Mouse (Mus musculus): ENCODE data around the gene Appl2. TPM values are rescaled to one million over a fixed set of nuclear protein-coding genes. Genes with fewer than 3 reads are reported as not detected.
"Not testable (repeated sequence)": the region's sequence is repeated elsewhere in the genome, so short reads cannot be mapped to it uniquely, and the experiment has no call there.

Appl2 gene
- polyA plus RNA-seq, 1 experiment from 2014 or later = 48.2 TPM

- H3K4me2 ChIP-seq (replicated peaks; ENCODE audit: low read depth, low read length); H3K36me3 ChIP-seq (ENCODE audit: insufficient read depth, low read length); H3K4me3 ChIP-seq (ENCODE audit: low read length); ATAC-seq (ENCODE audit: low FRiP score, low TSS enrichment); H3K9me3 ChIP-seq (ENCODE audit: low read length); H3K27ac ChIP-seq (ENCODE audit: low read length); H3K9ac ChIP-seq (replicated peaks; ENCODE audit: low read length); H3K27me3 ChIP-seq (ENCODE audit: insufficient read depth, low read length): not testable (repeated sequence)
- H3K4me1 ChIP-seq (ENCODE audit: insufficient read depth, low read length) = peaks cover 12% of the 10 kb centered on the region
- WGBS = 91% methylated on average over 19 of the region's 19 CpGs
Observed at GRCm38 (mm10) chr10:83652205-83652866, 3.8 kb upstream of the Appl2 start.

GRCm38 (mm10) chr10:83649037-83649436 lies 499 bp upstream of the Appl2 start:
- H3K27me3 ChIP-seq (ENCODE audit: insufficient read depth, low read length) = no peaks in the 10 kb centered on the region
- H3K9me3 ChIP-seq (ENCODE audit: low read length) = no peaks in the 10 kb centered on the region
- 29% methylated on average over 6 of the region's 6 CpGs for whole genome bisulfite sequencing
- peaks cover 23% of the 10 kb centered on the region for H3K4me1 ChIP-seq (ENCODE audit: insufficient read depth, low read length)
- peak overlapping the region; percentile 77 for H3K9ac ChIP-seq (replicated peaks; ENCODE audit: low read length)
- no peaks in the 10 kb centered on the region for H3K36me3 ChIP-seq (ENCODE audit: insufficient read depth, low read length)
- H3K27ac ChIP-seq (ENCODE audit: low read length) = peak overlapping the region; percentile 69; the same call in 1 of the 2 replicates
- peak overlapping the region; percentile 87 for H3K4me3 ChIP-seq (ENCODE audit: low read length)
- peak overlapping the region; percentile 87 for H3K4me2 ChIP-seq (replicated peaks; ENCODE audit: low read depth, low read length)
- peak; percentile 32 for ATAC-seq (ENCODE audit: low FRiP score, low TSS enrichment)

GRCm38 (mm10) chr10:83646351-83646885 lies 2.1 kb downstream of the Appl2 start:
- Histone ChIP-seq H3K4me2 (replicated peaks; ENCODE audit: low read depth, low read length) (no peak overlapping the region), H3K27me3 (ENCODE audit: insufficient read depth, low read length) (no peaks in the 10 kb centered on the region), H3K36me3 (ENCODE audit: insufficient read depth, low read length) (no peaks in the 10 kb centered on the region), H3K4me1 (ENCODE audit: insufficient read depth, low read length) (peaks cover 23% of the 10 kb centered on the region), H3K9ac (replicated peaks; ENCODE audit: low read length) (no peak overlapping the region), H3K9me3 (ENCODE audit: low read length) (no peaks in the 10 kb centered on the region), H3K27ac (ENCODE audit: low read length) (no peak overlapping the region), H3K4me3 (ENCODE audit: low read length) (no peak overlapping the region)
- 62% methylated on average over 7 of the region's 7 CpGs for WGBS
- no peak for ATAC-seq (ENCODE audit: low FRiP score, low TSS enrichment)

GRCm38 (mm10) chr10:83645716-83645990 lies 2.9 kb downstream of the Appl2 start:
- Histone ChIP-seq H3K9me3 (ENCODE audit: low read length) (no peaks in the 10 kb centered on the region), H3K4me1 (ENCODE audit: insufficient read depth, low read length) (peaks cover 23% of the 10 kb centered on the region), H3K4me2 (replicated peaks; ENCODE audit: low read depth, low read length) (no peak overlapping the region), H3K27ac (ENCODE audit: low read length) (peak overlapping the region; percentile 12; the same call in 1 of the 2 replicates), H3K4me3 (ENCODE audit: low read length) (no peak overlapping the region), H3K36me3 (ENCODE audit: insufficient read depth, low read length) (no peaks in the 10 kb centered on the region), H3K9ac (replicated peaks; ENCODE audit: low read length) (no peak overlapping the region), H3K27me3 (ENCODE audit: insufficient read depth, low read length) (no peaks in the 10 kb centered on the region)
- WGBS = 86% methylated on average over 3 of the region's 3 CpGs
- no peak for ATAC-seq (ENCODE audit: low FRiP score, low TSS enrichment)

- no peaks in the 10 kb centered on the region for H3K27me3 ChIP-seq (ENCODE audit: insufficient read depth, low read length)
- H3K4me2 ChIP-seq (replicated peaks; ENCODE audit: low read depth, low read length) = no peak overlapping the region
- ATAC-seq (ENCODE audit: low FRiP score, low TSS enrichment) = no peak
- H3K9me3 ChIP-seq (ENCODE audit: low read length) = no peaks in the 10 kb centered on the region
- no peak overlapping the region for H3K9ac ChIP-seq (replicated peaks; ENCODE audit: low read length)
- 0 out of 2 replicates have a peak, but pooled peaks cover under 1% of the 10 kb centered on the region for H3K36me3 ChIP-seq (ENCODE audit: insufficient read depth, low read length)
- H3K27ac ChIP-seq (ENCODE audit: low read length) = peak overlapping the region; percentile 12; the same call in 1 of the 2 replicates
- peaks cover 23% of the 10 kb centered on the region for H3K4me1 ChIP-seq (ENCODE audit: insufficient read depth, low read length)
- no peak overlapping the region for H3K4me3 ChIP-seq (ENCODE audit: low read length)
- WGBS = 65% methylated on average over 16 of the region's 16 CpGs
Observed at GRCm38 (mm10) chr10:83644865-83645715, 3.4 kb downstream of the Appl2 start.

GRCm38 (mm10) chr10:83644167-83644566 lies 4.4 kb downstream of the Appl2 start:
- H3K27me3 ChIP-seq (ENCODE audit: insufficient read depth, low read length) = no peaks in the 10 kb centered on the region
- H3K9me3 ChIP-seq (ENCODE audit: low read length) = no peaks in the 10 kb centered on the region
- ATAC-seq (ENCODE audit: low FRiP score, low TSS enrichment) = no peak
- 0 out of 2 replicates have a peak, but pooled peaks cover 4% of the 10 kb centered on the region for H3K36me3 ChIP-seq (ENCODE audit: insufficient read depth, low read length)
- no peak overlapping the region for H3K27ac ChIP-seq (ENCODE audit: low read length)
- peaks cover 21% of the 10 kb centered on the region for H3K4me1 ChIP-seq (ENCODE audit: insufficient read depth, low read length)
- WGBS = 88% methylated on average over 8 of the region's 8 CpGs
- no peak overlapping the region for H3K9ac ChIP-seq (replicated peaks; ENCODE audit: low read length)
- H3K4me3 ChIP-seq (ENCODE audit: low read length) = no peak overlapping the region
- H3K4me2 ChIP-seq (replicated peaks; ENCODE audit: low read depth, low read length) = no peak overlapping the region

- 85% methylated on average over 3 of the region's 3 CpGs for WGBS
Observed at GRCm38 (mm10) chr10:83641641-83642040, 6.9 kb downstream of the Appl2 start.

GRCm38 (mm10) chr10:83639881-83640386 lies 8.6 kb downstream of the Appl2 start:
- H3K27ac ChIP-seq (ENCODE audit: low read length) = no peak overlapping the region
- ATAC-seq (ENCODE audit: low FRiP score, low TSS enrichment) = no peak
- H3K36me3 ChIP-seq (ENCODE audit: insufficient read depth, low read length) = 0 out of 2 replicates have a peak, but pooled peaks cover 4% of the 10 kb centered on the region
- H3K9ac ChIP-seq (replicated peaks; ENCODE audit: low read length) = no peak overlapping the region
- no peak overlapping the region for H3K4me2 ChIP-seq (replicated peaks; ENCODE audit: low read depth, low read length)
- H3K4me3 ChIP-seq (ENCODE audit: low read length) = no peak overlapping the region
- H3K27me3 ChIP-seq (ENCODE audit: insufficient read depth, low read length) = no peaks in the 10 kb centered on the region
- 0 out of 2 replicates have a peak, but pooled peaks cover 2% of the 10 kb centered on the region for H3K4me1 ChIP-seq (ENCODE audit: insufficient read depth, low read length)
- 80% methylated on average over 10 of the region's 10 CpGs for WGBS
- H3K9me3 ChIP-seq (ENCODE audit: low read length) = no peaks in the 10 kb centered on the region

More at GRCm38 (mm10) chr10:83641641-83642040, 6.9 kb downstream of the Appl2 start:
- no peak for ATAC-seq (ENCODE audit: low FRiP score, low TSS enrichment)
- Histone ChIP-seq H3K9me3 (ENCODE audit: low read length) (no peaks in the 10 kb centered on the region), H3K4me3 (ENCODE audit: low read length) (no peak overlapping the region), H3K36me3 (ENCODE audit: insufficient read depth, low read length) (0 out of 2 replicates have a peak, but pooled peaks cover 4% of the 10 kb centered on the region), H3K4me1 (ENCODE audit: insufficient read depth, low read length) (peaks cover 8% of the 10 kb centered on the region), H3K27me3 (ENCODE audit: insufficient read depth, low read length) (no peaks in the 10 kb centered on the region), H3K27ac (ENCODE audit: low read length) (no peak overlapping the region), H3K4me2 (replicated peaks; ENCODE audit: low read depth, low read length) (no peak overlapping the region), H3K9ac (replicated peaks; ENCODE audit: low read length) (no peak overlapping the region)

- Histone ChIP-seq H3K4me1 (ENCODE audit: insufficient read depth, low read length) (peaks cover 15% of the 10 kb centered on the region), H3K27me3 (ENCODE audit: insufficient read depth, low read length) (no peaks in the 10 kb centered on the region), H3K4me3 (ENCODE audit: low read length) (no peak overlapping the region), H3K9me3 (ENCODE audit: low read length) (no peaks in the 10 kb centered on the region), H3K27ac (ENCODE audit: low read length) (no peak overlapping the region), H3K4me2 (replicated peaks; ENCODE audit: low read depth, low read length) (no peak overlapping the region), H3K9ac (replicated peaks; ENCODE audit: low read length) (no peak overlapping the region), H3K36me3 (ENCODE audit: insufficient read depth, low read length) (0 out of 2 replicates have a peak, but pooled peaks cover 4% of the 10 kb centered on the region)
- 37% methylated on average over 6 of the region's 6 CpGs for WGBS
- ATAC-seq (ENCODE audit: low FRiP score, low TSS enrichment) = no peak
Observed at GRCm38 (mm10) chr10:83637295-83637694, 11.2 kb downstream of the Appl2 start.
